Mouse (Mus musculus) ES-Bruce4 (cell line): ENCODE results near the gene Atxn1.

Experiments used
- CTCF ChIP-seq: IDR thresholded peaks from one replicate; pipeline ENCODE4 v1.8.1; 2011; ENCODE audit warnings: low read depth, low read length
- EP300 ChIP-seq: IDR thresholded peaks from 2 replicates; pipeline ENCODE4 v1.6.1; 2011; ENCODE audit warnings: low read depth, low read length; ENCODE audit not compliant: insufficient read depth
- POLR2A ChIP-seq: IDR thresholded peaks from one replicate; pipeline ENCODE4 v1.8.1; 2011; ENCODE audit warnings: low read length; ENCODE audit not compliant: insufficient read depth

- no peak for TF ChIP-seq EP300
- TF ChIP-seq CTCF = no peak
- TF ChIP-seq POLR2A = no peak
Observed at GRCm38 (mm10) chr13:45827046-45827596, 137.7 kb downstream of the Atxn1 start.
